Mouse (Mus musculus): ENCODE results near the gene Tlr9.

Tlr9 gene

GRCm38 (mm10) chr9:106232956-106233355 is 10.6 kb downstream of the Tlr9 start:
- DNase-seq = no peak

GRCm38 (mm10) chr9:106233953-106234352 is 11.6 kb downstream of the Tlr9 start:
- DNase-seq = no peak

GRCm38 (mm10) chr9:106235194-106235830 is 12.9 kb downstream of the Tlr9 start:
- DNase-seq = peak; percentile 57

GRCm38 (mm10) chr9:106236156-106236817 is 13.9 kb downstream of the Tlr9 start:
- DNase-seq = peak; percentile 84

- peak; percentile 69 for DNase-seq
These were observed 14.4 kb downstream of the Tlr9 start for GRCm38 (mm10) chr9:106236818-106237211.

GRCm38 (mm10) chr9:106237401-106237800 is 15.0 kb downstream of the Tlr9 start:
- DNase-seq = no peak

GRCm38 (mm10) chr9:106237878-106238277 is 15.5 kb downstream of the Tlr9 start:
- no peak for DNase-seq

- DNase-seq = peak; percentile 79
These were observed 19.3 kb downstream of the Tlr9 start for GRCm38 (mm10) chr9:106241541-106242164.

GRCm38 (mm10) chr9:106242813-106243488 is 20.6 kb downstream of the Tlr9 start:
- no peak for DNase-seq

- DNase-seq = no peak
These were observed 27.2 kb downstream of the Tlr9 start for GRCm38 (mm10) chr9:106249550-106249949.

- DNase-seq = no peak
These were observed 27.8 kb downstream of the Tlr9 start for GRCm38 (mm10) chr9:106250245-106250644.

GRCm38 (mm10) chr9:106251066-106251465 is 28.7 kb downstream of the Tlr9 start:
- DNase-seq = no peak

- DNase-seq = no peak
These were observed 31.6 kb downstream of the Tlr9 start for GRCm38 (mm10) chr9:106254001-106254400.

GRCm38 (mm10) chr9:106258412-106258811 is 36.0 kb downstream of the Tlr9 start:
- no peak for DNase-seq

GRCm38 (mm10) chr9:106258990-106259389 is 36.6 kb downstream of the Tlr9 start:
- no peak for DNase-seq

- DNase-seq = no peak
These were observed 38.7 kb downstream of the Tlr9 start for GRCm38 (mm10) chr9:106261058-106261457.

GRCm38 (mm10) chr9:106261491-106261890 is 39.1 kb downstream of the Tlr9 start:
- DNase-seq = no peak

- DNase-seq = no peak
These were observed 39.7 kb downstream of the Tlr9 start for GRCm38 (mm10) chr9:106262075-106262474.

- no peak for DNase-seq
These were observed 41.1 kb downstream of the Tlr9 start for GRCm38 (mm10) chr9:106263381-106263924.

GRCm38 (mm10) chr9:106265358-106266075 is 43.1 kb downstream of the Tlr9 start:
- DNase-seq = no peak

- peak; percentile 71 for DNase-seq
These were observed 44.7 kb downstream of the Tlr9 start for GRCm38 (mm10) chr9:106266936-106267657.

- no peak for DNase-seq
These were observed 46.0 kb downstream of the Tlr9 start for GRCm38 (mm10) chr9:106268421-106268820.
